Mouse (Mus musculus) olfactory bulb, adult 2 months (tissue): ENCODE results near the gene Ggt6.

ENCODE experiments used
- CTCF ChIP-seq: fragments of 200-500 bp; IDR thresholded peaks from 2 replicates; pipeline ENCODE4 v1.5.1; 2012; ENCODE audit warnings: low read depth, mild to moderate bottlenecking, low read length, moderate library complexity; ENCODE audit not compliant: insufficient read depth
- POLR2A ChIP-seq: fragments of 200-500 bp; IDR thresholded peaks from 2 replicates; pipeline ENCODE4 v1.6.1; 2012; ENCODE audit warnings: mild to moderate bottlenecking, low read depth, low read length, moderate library complexity; ENCODE audit not compliant: insufficient read depth

DNA sequence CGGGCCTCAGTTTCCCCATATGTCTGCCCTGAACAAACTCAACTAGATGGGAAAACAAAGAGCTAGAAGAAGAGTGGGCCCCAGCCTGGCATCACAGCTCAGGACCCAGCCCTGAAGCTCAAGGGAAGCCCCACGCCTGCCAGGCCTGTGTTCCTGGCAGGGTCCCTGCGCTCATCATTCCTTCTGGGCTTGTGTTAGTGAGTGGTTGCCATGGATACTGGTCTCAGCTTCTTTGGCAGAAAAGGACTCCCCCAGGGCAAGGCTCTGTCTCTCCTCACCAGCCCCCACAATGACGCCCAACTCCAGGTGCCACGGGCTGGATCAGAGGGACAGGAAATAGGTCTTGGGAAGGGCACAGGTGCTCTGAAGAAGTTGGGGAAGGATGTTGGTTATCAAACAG is 49.8 kb downstream of the Ggt6 start:
- TF ChIP-seq CTCF = no peak
- no peak for TF ChIP-seq POLR2A
